Mouse (Mus musculus) kidney, postnatal 0 days (tissue): Measurements from ENCODE around the gene Gm16181. TPM values are rescaled to one million over a fixed set of nuclear protein-coding genes. Genes with fewer than 3 reads are reported as not detected.

Source experiments
- ATAC-seq: fragments of 200-750 bp; cut with Nextera tagmentation; replicated peaks from 2 replicates; pipeline ENCODE4 v1.8.0; 2017; ENCODE audit warnings: low read depth, moderate number of reproducible peaks, moderate TSS enrichment, moderate library complexity; ENCODE audit not compliant: low FRiP score
- DNase-seq: peaks from one replicate; pipeline ENCODE4 v3.0.0-alpha.2; 2016; ENCODE audit warnings: low spot score
- H3K27ac ChIP-seq: fragments of 300-500 bp; sonication (generic); 2 replicates; pipeline ENCODE4 v1.5.1; 2014; ENCODE audit warnings: mild to moderate bottlenecking
- H3K27me3 ChIP-seq: fragments of 300-500 bp; sonication (generic); 2 replicates; pipeline ENCODE4 v1.6.1; 2014; ENCODE audit warnings: low read length, mixed read lengths; ENCODE audit not compliant: insufficient read depth
- H3K36me3 ChIP-seq: fragments of 300-500 bp; sonication (generic); 2 replicates; pipeline ENCODE4 v1.6.1; 2014; ENCODE audit warnings: low read length, mixed read lengths; ENCODE audit not compliant: insufficient read depth
- H3K4me1 ChIP-seq: fragments of 300-500 bp; sonication (generic); replicated peaks from 2 replicates; pipeline ENCODE4 v1.6.1; 2014; ENCODE audit warnings: antibody characterized with exemption, low read length, mixed read lengths; ENCODE audit not compliant: insufficient read depth
- H3K4me2 ChIP-seq: fragments of 300-500 bp; sonication (generic); 2 replicates; pipeline ENCODE4 v1.6.1; 2014; ENCODE audit warnings: mild to moderate bottlenecking, low read length, moderate library complexity, mixed read lengths
- H3K4me3 ChIP-seq: fragments of 300-500 bp; sonication (generic); replicated peaks from 2 replicates; pipeline ENCODE4 v1.5.1; 2014; ENCODE audit warnings: low read depth, low read length
- H3K9ac ChIP-seq: fragments of 300-500 bp; sonication (generic); 2 replicates; pipeline ENCODE4 v1.6.1; 2014; ENCODE audit warnings: low read depth, low read length
- H3K9me3 ChIP-seq: fragments of 300-500 bp; sonication (generic); replicated peaks from 2 replicates; pipeline ENCODE4 v1.6.1; 2016; ENCODE audit warnings: low read length, inconsistent platforms, mixed read lengths
- CTCF ChIP-seq: IDR thresholded peaks from 2 replicates; pipeline ENCODE4 v1.5.1; 2016; ENCODE audit warnings: antibody characterized with exemption, low read depth, mild to moderate bottlenecking, moderate library complexity
- WGBS: fragments of 180-500 bp; shearing (Covaris S2); extraction: QIAGEN DNeasy Blood & Tissue Kit; methylation state at CpG from one replicate; pipeline ENCODE4 v1.1.7; 2014; 5-methylcytosine and 5-hydroxymethylcytosine counted together
- polyA plus RNA-seq: library from polyadenylated mRNA; unstranded; fragments of >200 nt; fragmentation: Nextera tagmentation; extraction: Ambion mirVana; gene quantifications from 2 replicates; pipeline ENCODE4 v1.2.1, GENCODE M21; 2015

The Gm16181 gene
- polyA plus RNA-seq, 1 experiment from 2014 or later, result 0.25 TPM

GRCm38 (mm10) chr17:35178528-35178927, 42.1 kb upstream of the Gm16181 start:
- Histone ChIP-seq H3K9me3 (no peaks in the 10 kb centered on the region), H3K9ac (no peak overlapping the region), H3K4me1 (no peaks in the 10 kb centered on the region), H3K27ac (no peak overlapping the region), H3K4me2 (no peak overlapping the region), H3K4me3 (no peak overlapping the region), H3K36me3 (no peaks in the 10 kb centered on the region), H3K27me3 (no peaks in the 10 kb centered on the region)
- DNase-seq, result peak; percentile 93
- peak; percentile 93 for TF ChIP-seq CTCF
- 11% methylated on average over 5 of the region's 5 CpGs for WGBS
- ATAC-seq, result peak; percentile 65

DNA sequence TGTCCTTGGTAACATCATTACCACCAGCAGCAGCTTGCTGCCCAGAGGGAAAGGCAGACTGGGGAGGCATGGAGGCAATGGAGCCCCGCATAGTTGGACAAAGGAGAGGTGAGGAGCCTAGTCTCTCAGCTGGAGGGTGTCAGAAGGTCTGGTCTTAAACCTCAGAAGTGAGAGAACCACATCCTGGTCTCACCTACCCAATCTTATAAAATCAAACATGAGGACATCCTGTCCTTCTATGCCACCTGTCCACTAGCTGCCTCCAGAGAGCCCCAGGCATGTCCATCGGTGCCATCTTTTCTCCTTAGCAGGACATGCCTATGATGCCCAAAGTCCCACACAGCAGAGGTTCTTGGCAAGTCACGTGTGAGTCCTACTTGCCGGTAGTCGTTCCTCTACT, 40.5 kb upstream of the Gm16181 start:
- Histone ChIP-seq H3K4me1 (no peaks in the 10 kb centered on the region), H3K9ac (no peak overlapping the region), H3K4me2 (no peak overlapping the region), H3K36me3 (no peaks in the 10 kb centered on the region), H3K9me3 (no peaks in the 10 kb centered on the region), H3K27me3 (no peaks in the 10 kb centered on the region), H3K27ac (no peak overlapping the region), H3K4me3 (no peak overlapping the region)
- no peak for ATAC-seq
- 88% methylated on average over 5 of the region's 5 CpGs for WGBS
- no peak for TF ChIP-seq CTCF
- no peak for DNase-seq

DNA sequence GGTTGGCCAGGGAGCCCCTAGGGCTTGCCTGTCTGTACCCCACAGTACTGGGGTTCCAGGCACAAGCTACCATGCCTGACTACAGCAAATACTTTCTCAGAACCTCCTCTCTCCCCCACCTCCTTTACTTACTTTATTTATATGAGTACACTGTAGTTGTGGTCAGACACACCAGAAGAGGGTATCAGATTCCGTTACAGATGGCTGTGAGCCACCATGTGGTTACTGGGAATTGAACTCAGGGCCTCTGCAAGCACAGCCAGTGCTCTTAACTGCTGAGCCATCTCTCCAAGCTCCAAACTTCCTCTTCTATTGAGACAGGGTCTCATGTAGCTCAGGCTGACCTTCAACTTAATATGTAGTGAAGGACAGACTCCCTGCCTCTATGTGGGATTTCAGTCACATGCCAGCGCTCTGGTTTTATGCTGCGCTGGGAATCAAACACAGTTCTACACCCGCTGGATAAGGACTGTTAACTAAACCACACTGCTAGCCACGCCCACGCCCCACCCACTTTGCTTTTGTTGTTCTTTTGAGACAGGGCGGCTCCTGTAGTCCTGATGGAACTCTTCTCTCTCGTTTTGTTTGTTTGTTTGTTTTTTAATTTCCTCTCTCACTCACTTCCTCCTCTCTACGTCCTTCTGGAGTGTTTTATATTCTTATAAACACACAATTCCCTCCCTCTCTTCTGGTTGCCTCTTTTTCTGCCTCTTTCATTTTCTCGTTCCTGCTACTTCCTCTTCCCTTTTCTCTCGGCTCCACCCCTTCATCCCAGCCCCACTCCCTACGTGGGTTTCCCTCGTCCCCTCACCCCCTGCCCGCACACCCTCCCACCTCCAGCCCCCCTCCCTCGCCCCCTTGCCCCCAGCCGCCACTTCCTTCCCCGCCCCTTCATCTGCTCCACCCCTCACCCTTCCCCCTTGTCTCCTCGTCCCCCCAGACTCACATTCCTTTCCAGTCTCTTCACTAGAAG, 34.7 kb upstream of the Gm16181 start:
- Histone ChIP-seq H3K36me3 (no peaks in the 10 kb centered on the region), H3K4me1 (no peaks in the 10 kb centered on the region), H3K27ac (peak overlapping the region; percentile 72), H3K9ac (peak overlapping the region; percentile 51), H3K9me3 (no peaks in the 10 kb centered on the region), H3K4me3 (peak overlapping the region; percentile 44), H3K4me2 (peak overlapping the region; percentile 59), H3K27me3 (no peaks in the 10 kb centered on the region)
- ATAC-seq, result peak; percentile 60
- WGBS, result 2% methylated on average over 18 of the region's 18 CpGs
- no peak for TF ChIP-seq CTCF
- peak; percentile 86 for DNase-seq

DNA sequence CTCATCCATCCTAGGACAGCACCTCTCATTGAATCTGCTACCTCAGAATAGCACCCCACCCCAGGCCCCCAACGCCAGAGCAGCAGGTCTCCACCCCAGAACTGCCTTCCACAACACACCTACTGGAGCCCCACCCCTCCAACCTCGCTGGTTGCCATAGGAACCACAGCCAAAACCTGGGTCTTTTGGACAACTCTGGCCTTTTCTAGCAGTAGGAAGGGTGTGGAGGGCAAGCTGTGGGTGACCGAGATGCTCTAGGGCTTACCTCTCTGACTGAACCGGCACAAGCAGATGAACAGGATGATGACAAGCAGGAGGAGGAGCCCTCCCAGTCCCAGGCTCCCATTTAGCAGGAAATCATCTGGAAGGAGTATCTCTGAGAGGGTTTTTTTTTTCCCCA, 34.0 kb upstream of the Gm16181 start:
- 1% methylated on average over 4 of the region's 4 CpGs for WGBS

GRCm38 (mm10) chr17:35187345-35187744, 33.3 kb upstream of the Gm16181 start:
- ATAC-seq, result no peak

More for the DNA sequence above, 34.0 kb upstream of the Gm16181 start:
- peak; percentile 46 for DNase-seq
- Histone ChIP-seq H3K9ac (0 out of 2 replicates have a peak overlapping the region, but pooled peaks have one; percentile 51), H3K27me3 (no peaks in the 10 kb centered on the region), H3K27ac (peak overlapping the region; percentile 72), H3K9me3 (no peaks in the 10 kb centered on the region), H3K36me3 (no peaks in the 10 kb centered on the region), H3K4me3 (peak overlapping the region; percentile 44), H3K4me1 (no peaks in the 10 kb centered on the region), H3K4me2 (peak overlapping the region; percentile 59)
- no peak for TF ChIP-seq CTCF
- ATAC-seq, result peak; percentile 59; the same call in 1 of the 2 replicates

DNA sequence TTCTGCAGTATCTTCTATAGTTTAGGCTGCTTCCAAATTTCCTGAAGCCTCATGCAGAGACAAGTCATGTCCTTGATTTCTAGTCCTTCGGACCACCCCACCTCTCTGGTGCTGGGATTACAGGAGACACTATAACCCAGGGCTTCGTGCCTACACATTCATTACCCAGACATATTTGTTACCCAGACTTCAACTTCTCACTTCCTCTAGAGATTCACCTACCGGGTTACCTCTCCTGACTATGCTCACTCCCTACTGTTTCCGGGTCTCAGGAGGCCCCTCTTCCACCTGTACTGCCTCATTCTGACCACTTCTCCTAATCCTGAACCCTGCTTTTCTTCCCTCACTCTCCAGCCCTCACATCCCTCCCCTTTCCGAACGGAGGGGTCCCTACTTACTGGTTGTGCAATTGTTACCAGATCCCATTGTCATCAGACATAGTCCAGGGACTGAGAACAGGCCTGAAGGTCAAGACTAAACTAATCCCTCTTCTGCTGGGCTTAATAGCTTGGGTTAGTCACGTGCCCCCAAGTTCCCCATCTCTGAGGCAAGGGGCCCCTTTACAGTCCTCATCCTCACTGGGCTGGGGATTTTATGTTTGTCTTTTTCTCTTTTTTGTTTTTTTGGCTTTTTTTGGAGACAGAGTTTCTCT, 32.5 kb upstream of the Gm16181 start, which contains the start of gene Lst1:
Gene Lst1, minus strand, starts transcription at position 481 of the 652 bp plus-strand sequence.
- no peak for TF ChIP-seq CTCF
- Histone ChIP-seq H3K4me3 (no peak within 1 kb of the TSS), H3K9me3 (no peaks in the 10 kb centered on the region), H3K36me3 (no peaks in the 10 kb centered on the region), H3K27ac (no peak within 1 kb of the TSS), H3K27me3 (no peaks in the 10 kb centered on the region), H3K4me2 (no peak within 1 kb of the TSS), H3K4me1 (no peaks in the 10 kb centered on the region), H3K9ac (no peak within 1 kb of the TSS)
- ATAC-seq (no peak), DNase-seq (no peak)
- 75% methylated on average over 7 of the region's 7 CpGs for WGBS

More at GRCm38 (mm10) chr17:35187345-35187744, 33.3 kb upstream of the Gm16181 start:
- no peak overlapping the region for H3K4me3 ChIP-seq
- no peak overlapping the region for H3K27ac ChIP-seq
- no peak for DNase-seq
- no peaks in the 10 kb centered on the region for H3K4me1 ChIP-seq
- H3K9me3 ChIP-seq, result no peaks in the 10 kb centered on the region
- WGBS, result 61% methylated on average over 4 of the region's 4 CpGs
- no peaks in the 10 kb centered on the region for H3K36me3 ChIP-seq
- H3K9ac ChIP-seq, result no peak overlapping the region
- no peaks in the 10 kb centered on the region for H3K27me3 ChIP-seq
- TF ChIP-seq CTCF, result no peak
- H3K4me2 ChIP-seq, result no peak overlapping the region
